Mouse (Mus musculus) inflammation-experienced regulatory T-cells (primary cell): ENCODE data around the gene Krt73. TPM values are rescaled to one million over a fixed set of nuclear protein-coding genes. Genes with fewer than 3 reads are reported as not detected.

ENCODE experiments used
- polyA plus RNA-seq, 2 experiments: library from polyadenylated mRNA; unstranded; fragments of 100-300 nt; shearing (Covaris generic); gene quantifications; one replicate each; pipeline ENCODE4 v1.2.1; 2017

The Krt73 gene
- under 1 TPM; 0.12 to 0.18 TPM for polyA plus RNA-seq

DNA sequence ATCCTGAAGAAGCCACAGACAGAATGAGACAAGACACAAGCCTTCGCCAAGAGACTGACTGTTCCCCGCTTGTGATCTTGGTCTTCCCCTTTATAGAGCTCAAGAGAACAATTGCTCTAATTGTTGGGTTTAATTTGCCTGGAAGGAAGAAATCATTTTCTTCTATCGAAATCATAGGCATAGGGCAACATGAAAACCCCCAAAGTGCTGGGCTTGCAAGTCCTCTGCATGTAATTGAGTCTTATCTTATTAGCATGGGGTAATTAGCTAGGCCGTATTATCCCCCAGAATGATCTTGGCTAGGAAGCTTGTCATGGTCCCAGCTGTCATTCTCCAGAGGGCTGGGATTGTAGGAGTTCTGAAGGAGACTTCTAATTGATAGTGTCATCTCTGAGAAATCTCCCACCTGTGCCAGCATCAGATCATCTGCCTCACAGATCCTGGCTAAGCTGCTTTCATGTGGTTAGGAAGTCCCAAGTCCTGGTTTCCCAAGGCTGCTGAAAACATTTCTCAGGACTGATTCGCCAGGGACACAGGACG, at the start of gene Krt73:
Gene Krt73 (minus strand): TSS at position 51 of the 540 bp plus-strand sequence.

DNA sequence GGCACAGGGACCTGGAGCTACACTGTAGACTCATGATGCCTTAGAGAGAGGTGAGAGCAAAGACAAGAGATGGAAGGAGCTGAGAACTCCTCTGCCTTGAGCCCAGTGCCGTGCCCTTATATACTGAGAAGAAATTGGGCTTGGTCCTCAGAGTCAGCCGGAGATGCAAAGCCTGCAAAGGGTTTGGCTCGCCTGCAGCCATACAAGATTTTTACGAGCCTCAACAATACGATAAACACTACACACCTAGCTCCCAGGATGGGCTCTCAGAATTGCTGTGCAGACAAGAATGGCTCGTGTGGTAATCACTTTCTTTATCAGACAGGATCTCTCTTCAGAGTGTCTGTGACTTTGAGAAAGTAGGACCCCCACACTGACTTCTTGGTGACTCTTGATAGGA, 48.5 kb upstream of the Krt73 start, which contains the start of gene Krt1:
Gene Krt1 (minus strand): TSS at position 101 of the 400 bp plus-strand sequence.

DNA sequence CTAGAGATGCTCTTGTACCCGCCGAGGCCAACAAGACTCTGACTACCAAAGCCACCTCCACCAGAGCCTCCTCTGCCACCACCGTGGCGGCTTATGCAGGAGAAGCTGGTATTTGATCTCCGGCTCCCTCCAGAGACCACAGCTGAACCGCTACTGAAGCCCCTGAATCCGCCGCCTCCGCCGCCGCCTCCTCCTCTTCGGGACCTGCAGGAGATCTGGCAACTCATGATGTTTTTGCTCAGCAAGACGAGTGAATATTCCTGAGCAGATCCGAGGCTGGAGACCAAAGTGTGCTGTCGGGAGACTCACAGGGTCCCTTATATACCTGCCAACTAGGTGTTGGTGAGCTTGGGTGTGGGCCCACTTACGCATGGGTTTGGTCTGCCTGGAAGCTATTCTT, 15.7 kb upstream of the Krt73 start, which contains the start of gene Krt2:
Gene Krt2 (minus strand): TSS at position 295 of the 400 bp plus-strand sequence.

DNA sequence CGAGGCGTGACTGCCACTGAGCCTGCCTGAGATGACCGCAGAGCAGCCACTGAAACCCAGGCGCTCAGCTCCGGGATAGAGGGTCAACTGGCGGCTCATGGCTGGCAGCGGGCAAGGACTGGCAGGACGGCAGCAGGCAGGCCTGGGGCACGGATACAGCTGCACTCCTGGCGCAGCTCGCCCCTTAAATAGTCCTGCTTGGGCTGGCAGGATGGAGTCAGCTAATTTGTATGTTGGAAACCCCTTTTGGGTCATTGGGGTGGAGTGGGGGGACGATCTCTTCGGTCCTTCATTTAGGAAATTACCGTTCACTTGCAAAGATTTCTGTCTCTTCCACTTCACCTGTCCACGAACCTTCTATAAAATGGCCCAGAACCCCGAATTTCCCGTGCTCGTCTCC, 15.8 kb downstream of the Krt73 start, which contains the start of gene Krt72:
Gene Krt72 (minus strand): TSS at position 101 of the 400 bp plus-strand sequence.

Other genes with a start within 250 kb of the Krt73 start
- gene Krt90, start 239.4 kb downstream of the Krt73 start, polyA plus RNA-seq = under 1 TPM in 1 of 2 experiments, not detected in 1; 0.15 TPM
- gene Krt75, start 228.4 kb downstream of the Krt73 start, polyA plus RNA-seq = 1 to 10 TPM in 1 of 2 experiments, under 1 TPM in 1; 0.14 to 1.3 TPM
- under 1 TPM in 1 of 2 experiments, not detected in 1; 0.10 TPM for gene Gm5414, start 174.2 kb downstream of the Krt73 start, polyA plus RNA-seq
- not detected for gene Gm5478, start 155.0 kb downstream of the Krt73 start, polyA plus RNA-seq
- gene Krt6b, start 122.1 kb downstream of the Krt73 start, polyA plus RNA-seq = not detected
- under 1 TPM in 1 of 2 experiments, not detected in 1; 0.16 TPM for gene Krt6a, start 108.0 kb downstream of the Krt73 start, polyA plus RNA-seq
- under 1 TPM in 1 of 2 experiments, not detected in 1; 0.07 TPM for gene Krt5, start 89.4 kb downstream of the Krt73 start, polyA plus RNA-seq
- gene Krt71, start 59.2 kb downstream of the Krt73 start, polyA plus RNA-seq = under 1 TPM in 1 of 2 experiments, not detected in 1; 0.23 TPM
- under 1 TPM; 0.08 to 0.43 TPM for gene Krt72, start 15.9 kb downstream of the Krt73 start, polyA plus RNA-seq
- under 1 TPM; 0.06 to 0.92 TPM for gene Krt2, start 15.8 kb upstream of the Krt73 start, polyA plus RNA-seq
- gene Krt1, start 48.4 kb upstream of the Krt73 start, polyA plus RNA-seq = under 1 TPM; 0.12 to 0.22 TPM
- not detected for gene Krt77, start 67.4 kb upstream of the Krt73 start, polyA plus RNA-seq
- under 1 TPM in 1 of 2 experiments, not detected in 1; 0.61 TPM for gene Krt76, start 90.6 kb upstream of the Krt73 start, polyA plus RNA-seq
- gene Krt4, start 122.4 kb upstream of the Krt73 start, polyA plus RNA-seq = under 1 TPM; 0.07 to 0.56 TPM
- gene Krt79, start 138.0 kb upstream of the Krt73 start, polyA plus RNA-seq = 1 to 10 TPM in 1 of 2 experiments, not detected in 1; 4.3 TPM
- gene Krt78, start 151.9 kb upstream of the Krt73 start, polyA plus RNA-seq = not detected
- 1 to 10 TPM; 1.7 to 2.4 TPM for gene Krt8, start 202.1 kb upstream of the Krt73 start, polyA plus RNA-seq
- gene Krt18, start 225.8 kb upstream of the Krt73 start, polyA plus RNA-seq = 1 to 10 TPM in 1 of 2 experiments, under 1 TPM in 1; 0.71 to 6.2 TPM